Mouse (Mus musculus): Measurements from ENCODE around the gene Tmem35b.
A peak's percentile ranks its signal among the peaks of the same experiment; 100 is the strongest.

Gene Tmem35b

GRCm38 (mm10) chr4:127168914-127169345 is 45.4 kb downstream of the Tmem35b start, which contains the start of gene Dlgap3:
TSS of gene Dlgap3 (plus strand) at chr4:127169204.
- peak; percentile 23 to 55 for DNase-seq

DNA sequence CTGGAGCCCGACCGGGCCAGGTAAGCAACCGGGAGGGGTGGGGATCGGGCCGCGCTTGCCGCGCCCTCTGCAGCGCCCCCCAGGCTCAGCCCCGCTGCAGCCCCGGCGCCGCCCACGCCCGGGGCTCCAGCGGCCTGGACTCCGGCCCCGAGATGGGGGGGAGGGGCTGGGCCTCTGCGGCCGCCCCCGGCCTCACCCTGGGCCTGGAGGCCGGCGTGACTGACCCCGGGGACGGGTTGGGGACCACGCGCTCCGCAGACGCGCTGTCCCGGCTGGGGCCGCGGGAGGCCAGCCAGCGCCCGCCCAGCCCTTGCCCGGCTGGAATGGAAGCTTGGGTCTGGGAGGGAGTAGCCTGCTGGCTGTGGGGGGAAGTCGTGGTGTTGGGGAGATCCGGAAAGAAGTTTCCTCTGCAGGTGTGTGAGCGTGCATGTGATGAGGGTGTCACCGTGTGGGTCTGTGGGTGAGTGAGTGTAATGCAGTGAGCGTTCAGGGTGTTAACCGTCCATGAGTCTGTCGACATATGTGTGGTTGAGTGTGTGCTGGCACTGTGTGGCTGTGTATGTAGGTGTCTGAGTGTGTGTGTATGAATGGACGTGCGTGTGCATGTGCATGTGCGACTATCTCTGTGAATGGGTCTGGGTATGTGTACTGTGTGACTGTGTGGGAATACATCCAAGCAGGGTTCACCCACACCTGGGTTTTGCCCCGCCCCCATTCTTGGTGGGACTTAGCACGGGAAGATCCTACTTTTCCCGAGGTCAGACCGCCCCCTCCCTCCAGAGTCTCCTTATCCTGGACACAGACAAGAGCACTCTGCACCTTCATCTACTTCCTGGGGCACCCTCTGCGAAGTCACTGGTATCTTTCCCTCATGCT is 46.1 kb downstream of the Tmem35b start:
- DNase-seq, result no peak

DNA sequence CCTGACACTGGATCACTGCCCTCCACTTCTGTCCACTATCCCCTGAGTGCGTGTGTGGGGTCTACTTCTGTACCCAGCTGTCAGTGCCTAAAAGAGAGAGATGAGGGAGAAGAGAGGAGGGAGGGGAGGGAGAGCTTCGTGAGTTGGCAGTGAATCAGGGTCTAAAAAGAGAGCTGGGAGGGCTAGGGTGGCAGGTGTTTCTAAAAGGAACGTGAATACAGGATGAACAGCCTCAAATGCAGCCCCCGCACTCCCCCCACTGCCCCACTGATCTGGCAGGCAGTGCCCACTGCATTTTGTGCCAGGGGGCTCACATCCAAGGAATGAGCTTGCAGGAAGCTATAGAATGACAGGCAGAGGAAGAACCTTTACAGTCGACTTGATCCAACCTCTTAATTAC is 47.4 kb downstream of the Tmem35b start:
- no peak for DNase-seq

DNA sequence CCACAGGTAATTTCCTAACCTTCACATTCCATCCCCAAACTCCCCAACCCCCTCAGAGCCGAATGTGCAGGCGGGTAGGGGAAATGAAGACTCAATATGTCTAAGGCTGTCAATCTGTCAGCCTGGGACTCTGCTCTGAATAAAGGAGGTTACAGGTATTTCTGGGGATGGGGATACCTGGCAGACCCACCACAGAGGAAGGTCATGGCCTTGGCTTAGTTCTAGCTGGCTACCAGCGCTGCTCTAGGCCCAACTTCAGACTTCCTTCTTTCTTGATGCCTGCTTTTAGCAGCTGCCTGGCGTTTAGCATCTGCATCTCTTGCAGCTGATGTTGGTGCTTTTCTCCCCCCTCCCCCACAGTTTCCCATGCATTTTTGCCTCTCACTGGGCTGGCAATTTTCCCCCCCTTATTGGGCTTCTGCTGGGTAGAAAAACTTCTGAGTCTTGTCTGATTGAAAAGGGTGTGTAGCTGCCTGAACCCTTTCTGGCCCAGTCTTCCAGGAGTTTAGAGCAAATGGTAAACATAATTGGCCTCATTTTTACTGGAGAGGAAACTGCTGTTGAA is 47.9 kb downstream of the Tmem35b start:
- no peak for DNase-seq

DNA sequence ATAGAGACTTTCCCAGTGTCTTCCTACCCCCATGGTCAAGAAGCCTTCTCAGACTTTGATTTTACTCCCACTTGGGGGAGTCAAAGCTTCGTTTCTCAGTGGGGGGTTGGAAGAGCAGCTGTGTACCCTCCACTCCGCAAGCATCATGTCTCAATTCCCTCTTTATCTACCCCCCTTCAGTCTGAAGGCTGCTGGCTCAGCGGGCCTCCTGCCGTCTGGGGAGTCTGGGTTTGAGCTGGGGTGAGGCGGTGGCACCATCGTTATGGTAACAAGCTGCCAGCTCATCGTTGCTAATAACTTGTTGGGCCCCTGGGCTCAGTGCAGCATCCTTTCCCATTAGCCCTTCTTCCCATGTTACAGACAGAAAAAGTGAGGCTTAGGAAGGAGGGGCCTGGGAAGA is 48.6 kb downstream of the Tmem35b start:
- DNase-seq, result no peak

DNA sequence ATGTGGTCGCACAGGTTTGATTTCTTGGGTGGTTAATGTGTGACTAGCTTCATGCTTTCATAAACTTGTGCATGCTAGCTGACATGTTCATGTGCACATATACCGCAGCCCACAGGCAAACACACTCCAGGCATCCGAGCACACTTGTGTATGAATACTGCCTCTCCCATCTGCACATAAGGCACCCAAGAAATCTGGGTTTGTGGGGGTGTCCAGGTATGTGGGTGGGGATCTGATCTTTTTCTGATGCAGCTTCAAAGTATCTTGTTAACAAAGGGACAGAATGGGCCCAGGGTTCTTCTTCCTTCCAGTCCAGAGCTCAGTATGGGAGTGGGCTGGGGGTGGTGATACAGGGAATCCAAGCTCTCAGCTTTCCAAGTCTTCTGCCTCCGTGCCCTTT is 49.1 kb downstream of the Tmem35b start:
- DNase-seq, result no peak

- peak; percentile 61 to 77 for DNase-seq
Measured at GRCm38 (mm10) chr4:127173461-127173860, 50.0 kb downstream of the Tmem35b start.

GRCm38 (mm10) chr4:127174075-127174899 is 50.8 kb downstream of the Tmem35b start:
- DNase-seq, result no peak

DNA sequence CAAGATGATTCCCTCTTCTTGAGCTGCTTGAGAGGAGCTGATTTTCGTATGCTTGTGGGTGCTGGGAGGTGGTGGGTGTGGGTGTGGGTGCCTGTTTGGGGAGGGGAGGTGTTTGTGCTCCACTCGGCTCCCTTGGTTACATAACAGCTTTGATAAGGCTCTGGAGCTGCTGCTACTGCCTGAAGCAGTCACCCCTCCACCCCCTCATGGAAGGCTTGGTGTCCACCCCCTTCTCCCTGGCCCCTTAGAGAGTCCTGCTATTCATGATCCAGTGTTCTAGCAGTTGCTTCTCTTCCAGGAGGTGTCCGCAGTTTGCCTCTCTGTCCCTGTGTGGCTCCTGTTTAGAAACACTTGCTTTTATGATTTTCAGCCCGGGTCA is 51.4 kb downstream of the Tmem35b start:
- DNase-seq, result no peak

- no peak for DNase-seq
Measured at GRCm38 (mm10) chr4:127177961-127178360, 54.5 kb downstream of the Tmem35b start.

- DNase-seq, result no peak
Measured at GRCm38 (mm10) chr4:127178671-127179070, 55.2 kb downstream of the Tmem35b start.

Measured in lung, postnatal 4 days (tissue).